Mouse (Mus musculus) embryo, embryonic 11.5 days (tissue): Measurements from ENCODE around the gene Necab2.

ENCODE experiments used
- DNase-seq: peaks from one replicate; pipeline ENCODE4 v3.0.0-alpha.2; 2012; ENCODE audit warnings: low read depth, low spot score

The Necab2 gene

DNA sequence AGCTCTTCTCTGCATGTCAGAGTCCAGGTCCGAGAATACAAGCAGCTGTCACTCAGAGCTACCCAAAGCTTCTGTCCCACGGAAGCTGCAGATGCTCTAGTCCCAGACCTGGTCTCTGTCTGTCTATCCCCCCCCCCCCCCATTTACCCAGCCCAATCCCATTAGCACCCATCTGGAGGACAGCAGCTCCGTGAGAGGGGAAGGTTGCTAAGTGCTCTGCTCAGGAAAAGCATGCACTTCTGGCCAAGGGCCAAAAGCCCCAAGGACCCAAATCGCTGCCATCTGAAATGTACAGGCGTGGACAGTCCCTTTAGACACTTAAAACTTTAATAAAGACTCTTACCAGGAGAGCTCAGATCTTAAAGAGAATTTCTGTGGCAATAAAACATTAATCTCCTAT, 70.2 kb downstream of the Necab2 start:
- no peak for DNase-seq

DNA sequence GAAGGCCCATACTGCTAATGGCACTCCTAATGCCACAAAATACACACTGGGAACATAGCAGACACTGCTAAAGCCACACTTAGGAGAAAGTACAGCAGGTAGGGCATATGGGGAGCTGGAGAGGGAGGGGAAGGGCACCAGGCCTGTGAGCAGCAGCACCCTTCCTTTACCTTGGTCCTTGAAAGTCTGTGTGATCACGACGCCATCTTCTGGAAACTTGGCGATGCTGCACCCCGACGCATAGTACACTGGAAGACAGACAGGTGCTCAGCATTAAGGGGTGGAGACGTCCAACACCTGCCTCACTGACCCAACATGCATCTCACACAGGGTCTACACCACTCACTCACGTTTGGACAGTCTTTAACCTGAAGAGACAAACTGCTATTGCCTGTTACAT, 73.6 kb downstream of the Necab2 start:
- no peak for DNase-seq
